Mouse (Mus musculus): ENCODE measurements around the gene Rras2.

Gene Rras2

DNA sequence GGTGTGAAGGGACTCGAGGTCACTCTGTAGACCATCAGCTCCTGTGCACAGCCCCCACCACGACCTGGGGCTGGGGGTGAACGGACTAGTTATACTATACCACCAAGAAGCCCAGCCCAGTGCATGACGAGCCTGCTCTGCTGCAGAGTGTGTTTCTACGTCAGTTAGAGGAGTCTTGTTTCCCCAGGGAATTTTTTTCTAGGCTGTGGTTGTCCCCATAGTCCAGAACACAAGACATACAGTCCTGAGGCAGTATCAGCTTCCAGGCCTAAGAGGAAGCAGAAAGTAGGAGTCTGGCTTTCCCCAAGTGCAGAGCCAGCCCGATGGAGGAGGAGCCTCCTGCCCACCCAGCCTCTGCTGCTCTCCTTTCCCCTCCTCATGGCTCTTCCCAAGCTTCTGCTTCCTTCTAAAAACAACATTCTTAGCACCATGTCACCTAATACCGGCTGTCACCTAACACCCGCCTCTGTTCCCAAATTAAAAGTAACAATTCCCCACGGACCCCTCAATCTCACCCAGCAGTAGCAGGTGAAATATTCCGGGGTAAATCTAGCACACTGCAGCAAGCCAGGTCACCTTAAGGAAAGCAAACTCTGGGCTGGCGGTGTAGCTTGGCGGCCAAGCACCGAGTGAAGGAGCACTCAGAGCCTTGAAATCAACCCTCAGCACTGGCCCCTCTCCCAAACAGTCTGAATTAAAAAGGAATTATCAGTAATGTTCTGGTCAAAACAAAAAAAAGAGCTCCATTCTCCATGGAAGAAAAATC lies 45.5 kb downstream of the Rras2 start:
- no peak for DNase-seq (ENCODE audit: low spot score in 2 of 2)

DNA sequence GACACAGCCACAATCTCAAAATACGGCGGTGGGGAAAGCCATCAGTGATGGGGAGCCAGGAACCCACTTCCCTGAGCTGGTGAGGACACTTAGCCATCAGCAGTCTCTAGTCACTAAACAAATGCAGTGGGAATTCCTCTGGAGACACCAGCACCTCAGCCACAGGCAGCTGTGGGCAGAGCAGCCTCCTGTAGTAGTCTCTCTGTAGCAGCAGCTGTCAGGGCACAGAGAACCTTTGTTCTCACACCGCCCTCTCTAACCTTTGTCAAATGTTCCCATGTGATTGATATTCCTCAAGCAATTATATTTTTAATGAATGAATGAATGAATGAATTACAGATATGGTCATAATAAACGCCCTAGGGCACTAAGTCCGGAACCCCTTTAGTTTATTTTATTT lies 46.2 kb downstream of the Rras2 start:
- no peak for DNase-seq (ENCODE audit: low spot score in 2 of 2)

- no peak for DNase-seq (ENCODE audit: low spot score in 2 of 2)
These were observed 47.1 kb downstream of the Rras2 start for GRCm38 (mm10) chr7:114070458-114070840.

DNA sequence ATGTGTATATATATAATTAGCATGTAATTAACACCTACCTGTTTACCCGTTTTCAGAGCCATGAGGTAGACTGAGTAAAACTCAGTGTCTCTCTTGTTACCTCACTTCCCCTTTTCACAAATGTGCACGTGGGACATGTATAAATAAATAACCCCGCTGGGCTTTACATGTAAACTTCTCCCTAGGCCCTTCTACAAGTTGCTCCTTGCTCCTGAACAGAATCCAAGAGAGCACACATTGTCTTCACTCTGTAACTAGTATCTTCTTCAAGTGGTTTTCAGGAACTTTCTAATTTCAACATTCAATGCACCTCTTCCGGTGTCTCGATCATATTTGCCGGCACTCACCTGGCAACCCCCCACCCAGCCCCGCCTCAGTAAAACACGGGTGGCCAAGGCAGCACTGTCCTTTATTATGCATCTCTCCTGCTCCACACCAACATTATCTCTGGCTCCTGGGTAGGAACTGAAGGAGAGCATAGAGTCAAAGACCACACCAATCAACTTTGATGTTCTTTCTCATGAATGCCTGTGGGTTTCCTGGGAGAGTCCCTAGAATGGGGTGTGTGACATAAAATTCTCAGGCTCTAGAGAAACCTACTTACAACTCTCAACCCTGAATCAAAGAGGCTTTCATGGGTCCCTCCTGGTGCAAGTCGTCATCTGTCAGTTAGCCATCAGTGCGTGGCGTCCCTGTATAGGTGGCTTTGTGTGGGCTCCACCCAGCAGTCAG lies 47.7 kb downstream of the Rras2 start:
- DNase-seq (ENCODE audit: low spot score in 2 of 2): no peak

GRCm38 (mm10) chr7:114068956-114069533 lies 48.5 kb downstream of the Rras2 start:
- DNase-seq (ENCODE audit: low spot score in 2 of 2): no peak

- DNase-seq (ENCODE audit: low spot score in 2 of 2): peak; percentile 86 to 88
These were observed 50.9 kb downstream of the Rras2 start for GRCm38 (mm10) chr7:114066529-114067178.

- DNase-seq (ENCODE audit: low spot score in 2 of 2): no peak
These were observed 52.0 kb downstream of the Rras2 start for GRCm38 (mm10) chr7:114065407-114066185.

- DNase-seq (ENCODE audit: low spot score in 2 of 2): no peak
These were observed 53.6 kb downstream of the Rras2 start for GRCm38 (mm10) chr7:114063966-114064365.

GRCm38 (mm10) chr7:114063534-114063933 lies 54.0 kb downstream of the Rras2 start:
- peak in 1 of 2 experiments; percentile 72 for DNase-seq (ENCODE audit: low spot score in 2 of 2)

DNA sequence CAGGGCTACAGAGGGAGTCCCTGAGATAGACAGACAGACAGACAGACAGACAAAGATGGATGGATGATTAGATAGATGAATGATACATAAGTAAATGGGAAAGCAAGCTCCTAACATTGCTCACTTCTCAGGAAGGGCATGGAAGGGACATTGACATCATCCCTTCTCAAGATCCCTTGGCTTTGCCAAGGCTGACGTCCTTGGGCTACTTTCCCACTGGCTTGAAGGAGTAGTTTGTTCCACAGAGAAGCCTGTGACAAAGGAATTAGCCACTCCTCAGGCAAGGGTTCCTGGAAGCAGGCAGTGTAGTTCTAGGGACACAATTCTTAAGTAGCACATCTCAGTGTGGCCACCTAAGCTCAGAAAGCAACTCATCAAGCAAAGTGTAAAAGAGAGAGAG lies 55.1 kb downstream of the Rras2 start:
- no peak for DNase-seq (ENCODE audit: low spot score in 2 of 2)

GRCm38 (mm10) chr7:114060445-114060844 lies 57.1 kb downstream of the Rras2 start:
- no peak for DNase-seq (ENCODE audit: low spot score in 2 of 2)

DNA sequence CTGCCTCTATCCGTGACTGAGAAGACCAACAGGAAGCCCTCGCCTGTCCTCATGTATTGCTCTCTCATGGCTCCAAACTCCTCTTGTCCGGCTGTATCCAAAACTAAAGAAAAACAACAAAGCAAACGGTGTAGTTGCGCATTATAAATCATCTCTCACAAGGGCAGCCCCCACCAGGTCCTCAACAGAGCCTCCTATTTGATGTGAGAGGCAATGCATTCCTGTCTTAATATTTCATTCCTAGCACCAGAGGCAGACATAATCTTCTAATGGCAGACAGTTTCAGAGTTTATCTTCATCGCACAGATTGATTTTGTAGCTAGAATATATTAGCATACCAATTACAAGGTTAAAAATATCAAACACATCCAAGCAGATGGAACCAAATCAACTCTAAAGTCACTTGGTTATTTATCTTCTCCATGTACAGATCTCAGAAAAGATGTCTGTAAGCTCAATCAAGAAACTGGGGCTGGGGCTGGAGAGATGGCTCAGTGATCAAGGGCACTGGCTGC lies 58.6 kb downstream of the Rras2 start:
- no peak for DNase-seq (ENCODE audit: low spot score in 2 of 2)

GRCm38 (mm10) chr7:114058166-114058565 lies 59.4 kb downstream of the Rras2 start:
- no peak for DNase-seq (ENCODE audit: low spot score in 2 of 2)

DNA sequence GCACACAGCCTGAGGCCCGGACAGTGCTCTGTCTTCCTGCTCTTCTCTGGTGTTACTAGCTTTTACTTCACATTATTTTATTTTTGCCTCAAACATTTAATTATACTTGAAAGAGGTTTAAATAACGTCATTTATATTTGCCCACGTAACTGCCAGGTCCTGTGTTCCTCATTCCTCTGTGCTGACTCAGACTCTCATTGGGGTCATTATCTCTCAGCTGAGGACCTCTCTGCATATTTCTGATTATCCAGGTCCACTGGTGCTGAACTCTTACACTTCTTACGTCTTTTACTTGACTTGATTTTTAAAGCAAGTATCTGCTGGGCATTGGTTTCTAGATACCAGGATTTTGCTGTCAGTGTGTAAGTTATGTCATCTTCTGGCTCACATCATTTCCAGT lies 63.9 kb downstream of the Rras2 start:
- no peak for DNase-seq (ENCODE audit: low spot score in 2 of 2)

GRCm38 (mm10) chr7:114045814-114046213 lies 71.8 kb downstream of the Rras2 start:
- DNase-seq (ENCODE audit: low spot score in 2 of 2): no peak

GRCm38 (mm10) chr7:114043929-114044549 lies 73.5 kb downstream of the Rras2 start:
- no peak for DNase-seq (ENCODE audit: low spot score in 2 of 2)

DNA sequence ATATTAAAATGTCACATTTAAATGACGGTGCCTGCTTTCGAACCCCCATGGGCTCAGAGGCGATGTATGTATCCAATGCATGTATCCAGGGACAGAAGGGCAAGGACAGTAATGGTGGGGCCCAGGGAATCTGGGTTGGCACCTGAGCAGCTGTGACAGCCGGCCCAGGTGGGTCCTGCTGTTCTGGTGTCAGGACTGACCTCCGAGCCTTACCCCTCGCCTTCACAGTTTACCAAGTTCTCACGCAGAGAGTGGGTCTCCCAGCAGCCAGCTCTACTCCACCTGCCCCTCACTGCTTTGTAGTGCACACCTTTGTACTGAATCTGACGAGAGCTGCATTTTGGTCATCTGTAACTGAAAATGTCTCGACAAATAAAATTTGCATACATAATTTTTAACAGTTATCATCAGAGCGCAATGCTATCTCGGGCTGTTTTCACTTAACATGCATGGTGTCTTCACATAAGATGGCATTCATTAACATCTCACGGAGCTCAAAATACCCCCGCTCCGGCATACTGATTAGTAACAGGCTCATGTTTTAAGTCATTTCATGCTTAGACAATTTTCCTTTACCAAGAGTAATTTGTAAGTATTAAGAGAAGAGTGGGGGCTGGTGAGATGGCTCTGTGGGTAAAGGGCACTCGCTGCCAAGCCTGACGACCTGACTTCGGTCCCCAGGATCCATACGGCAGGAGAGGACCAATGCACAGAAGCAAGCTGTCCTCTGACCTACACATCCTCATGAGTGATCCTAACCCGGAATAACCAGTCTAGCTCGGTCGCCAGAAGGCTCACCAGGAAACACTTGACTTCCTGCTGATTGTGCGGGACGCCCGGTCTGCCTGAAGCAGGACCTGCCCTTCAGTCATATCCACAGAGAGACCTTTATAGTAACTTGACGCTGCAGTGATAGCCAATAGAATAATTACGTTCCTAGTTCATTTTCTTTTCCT lies 74.3 kb downstream of the Rras2 start:
- no peak for DNase-seq (ENCODE audit: low spot score in 2 of 2)

DNA sequence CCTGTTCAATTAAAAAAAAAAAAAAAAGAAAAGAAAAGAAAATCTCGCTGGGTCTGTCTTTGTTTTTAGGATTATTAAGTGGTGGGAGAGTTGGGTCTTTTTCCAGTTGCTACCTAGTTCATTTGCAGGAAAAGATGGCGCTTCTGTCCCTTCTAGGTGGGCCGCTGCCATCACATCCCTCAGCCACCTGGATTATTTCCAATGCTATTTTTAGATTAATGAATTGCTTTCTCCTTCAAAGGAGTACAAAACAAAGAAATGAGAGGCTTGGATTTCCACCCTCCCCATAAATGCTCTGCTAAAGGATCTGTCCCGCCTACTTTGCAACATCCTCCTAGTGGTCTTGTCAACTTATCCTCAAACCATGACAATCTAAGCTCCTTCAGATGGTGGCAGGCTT lies 76.2 kb downstream of the Rras2 start:
- no peak for DNase-seq (ENCODE audit: low spot score in 2 of 2)

- peak; percentile 73 to 76 for DNase-seq (ENCODE audit: low spot score in 2 of 2)
These were observed 80.3 kb downstream of the Rras2 start for GRCm38 (mm10) chr7:114037237-114037636.

DNA sequence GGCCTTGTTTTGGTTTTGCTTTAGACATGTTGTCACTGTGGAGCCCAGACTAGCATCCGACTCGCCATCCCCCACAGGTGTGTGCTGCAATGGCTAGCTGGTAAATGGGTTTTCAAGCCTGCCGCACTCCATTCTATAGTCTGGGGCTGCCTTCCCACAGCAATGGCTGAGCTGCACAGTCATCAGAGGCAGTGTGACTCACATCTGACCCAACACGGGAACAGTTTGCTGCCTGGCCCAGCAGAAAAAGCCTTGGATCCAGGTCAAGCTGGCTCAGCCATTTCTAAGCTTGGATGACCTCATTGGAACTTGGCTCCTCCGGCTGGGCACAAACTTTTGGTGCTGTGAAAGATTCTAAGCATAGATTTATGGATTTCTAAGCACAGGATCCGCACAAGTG lies 88.0 kb downstream of the Rras2 start:
- DNase-seq (ENCODE audit: low spot score in 2 of 2): peak; percentile 53 to 67

All from right cerebral cortex, postnatal 10 days (tissue).